Mouse (Mus musculus) brain, adult 10 weeks (tissue): ENCODE measurements around the gene Thbs4. TPM values are rescaled to one million over a fixed set of nuclear protein-coding genes. Genes with fewer than 3 reads are reported as not detected.

Experiments used
- polyA plus RNA-seq: library from polyadenylated mRNA; stranded (reverse); fragments of 350-450 nt; fragmentation: Illumina TruSeq; extraction: RNeasy Lipid Tissue Mini Kit (QIAGEN cat#74804); gene quantifications from one replicate; pipeline ENCODE4 v1.2.3, GENCODE M21; 2015; ENCODE audit warnings: low read depth, low replicate concordance

The Thbs4 gene
- polyA plus RNA-seq: 5.8 TPM

DNA sequence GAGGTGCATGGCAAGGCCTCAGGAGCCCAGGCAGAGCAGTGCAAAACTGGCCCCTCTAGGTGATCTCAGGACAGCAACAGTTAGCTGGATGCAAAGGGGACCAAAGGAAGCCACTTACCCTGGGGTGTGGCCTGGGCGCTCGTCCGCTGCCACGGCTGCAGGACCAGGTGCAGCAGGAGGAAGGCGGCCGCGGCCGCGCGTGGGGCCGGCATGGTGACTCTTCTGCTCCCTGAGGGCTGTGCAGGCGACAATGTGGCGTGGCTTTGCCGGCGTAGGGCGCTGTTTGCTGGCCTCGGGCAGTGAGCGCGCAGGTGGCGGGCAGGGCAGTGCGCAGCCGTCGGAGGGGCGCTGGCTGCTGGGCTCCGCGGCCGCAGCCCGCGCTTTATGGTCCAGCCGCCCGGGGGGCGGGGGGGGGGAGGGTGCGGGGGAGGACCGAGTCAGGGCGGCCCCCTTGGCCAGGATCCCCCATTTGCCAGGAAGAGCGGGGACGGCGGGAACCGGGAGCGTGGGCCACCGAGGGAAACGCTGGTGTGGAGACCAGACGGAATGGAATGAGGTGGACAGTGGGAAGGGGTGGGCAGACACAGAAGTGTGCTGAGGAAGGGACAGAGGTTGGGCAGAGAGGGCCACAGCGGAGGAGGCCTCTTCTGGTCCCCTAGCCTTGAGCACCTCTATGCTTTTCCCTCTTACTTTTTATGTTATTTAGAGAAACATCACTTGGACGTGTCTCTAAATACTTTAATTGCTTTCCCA lies at the start of gene Thbs4:
Thbs4 (minus strand) TSS at position 357 of the 753 bp plus-strand sequence.

Other genes starting within 250 kb of the Thbs4 start
- gene Spz1, start 218.6 kb downstream of the Thbs4 start, polyA plus RNA-seq: not detected
- gene Serinc5, start 183.7 kb downstream of the Thbs4 start, polyA plus RNA-seq: 39.3 TPM
- 22.1 TPM for gene Mtx3, start 49.9 kb upstream of the Thbs4 start, polyA plus RNA-seq